8 mouse cellular contexts compared by ENCODE assay signal in genomic region chr14:115041336-115042054, GRCm38 (mm10). TPM values are rescaled to one million over a fixed set of nuclear protein-coding genes. Genes with fewer than 3 reads are reported as not detected.
DNase-seq lines count a peak whose midpoint lies in the region; ATAC-seq lines count a peak whose summit lies in the region.

No protein-coding gene starts in this region.

- intact Hi-C loops in heart, postnatal 36 days (cut with DNase I), result loop anchor here (2.0 to 5.0 kb wide), 2 partner anchors 25 to 189 kb away; no protein-coding TSS in a partner anchor

- ATAC-seq in erythroblast, adult 5-6 weeks (replicated peaks; ENCODE audit: low FRiP score, poor library complexity, severe bottlenecking), result no peak
- peak; percentile 69 for ATAC-seq in embryonic facial prominence, embryonic 15.5 days (ENCODE audit: insufficient number of reproducible peaks, low FRiP score, low TSS enrichment, low read depth)
- peak; percentile 30 for ATAC-seq in midbrain, embryonic 11.5 days (ENCODE audit: low FRiP score)

- peak overlapping the region; percentile 88 for H3K9ac ChIP-seq in embryonic facial prominence, embryonic 15.5 days
- peak overlapping the region; percentile 100 for H3K9ac ChIP-seq in midbrain, embryonic 11.5 days (ENCODE audit: low read length)

- H3K4me2 ChIP-seq in embryonic facial prominence, embryonic 15.5 days (replicated peaks), result peak overlapping the region; percentile 95
- peak overlapping the region; percentile 69 for H3K4me2 ChIP-seq in midbrain, embryonic 11.5 days

- peaks cover 31% of the 10 kb centered on the region for H3K4me1 ChIP-seq in erythroblast, embryonic 14.5 days (ENCODE audit: control insufficient read depth)
- peaks cover 21% of the 10 kb centered on the region for H3K4me1 ChIP-seq in embryonic facial prominence, embryonic 15.5 days
- H3K4me1 ChIP-seq in midbrain, embryonic 11.5 days (ENCODE audit: control insufficient read depth, insufficient read depth, low read length), result peaks cover 23% of the 10 kb centered on the region

- H3K9me3 ChIP-seq in erythroblast, embryonic 14.5 days (ENCODE audit: control insufficient read depth, low read length), result no peaks in the 10 kb centered on the region
- no peaks in the 10 kb centered on the region for H3K9me3 ChIP-seq in embryonic facial prominence, embryonic 15.5 days (replicated peaks)
- no peaks in the 10 kb centered on the region for H3K9me3 ChIP-seq in midbrain, embryonic 11.5 days (ENCODE audit: control insufficient read depth, low read length)

- WGBS in embryonic facial prominence, embryonic 15.5 days, result 1% methylated on average over 77 of the region's 126 CpGs
- under 1% methylated on average over 52 of the region's 126 CpGs for WGBS in midbrain, embryonic 11.5 days

- H3K27ac ChIP-seq in embryonic facial prominence, embryonic 15.5 days (replicated peaks), result peak overlapping the region; percentile 92
- peak overlapping the region; percentile 93 for H3K27ac ChIP-seq in midbrain, embryonic 11.5 days (ENCODE audit: low read depth, low read length)

- peak; percentile 31 for DNase-seq in T-cell, adult 2 months (ENCODE audit: low spot score)
- DNase-seq in heart, postnatal 36 days, result peak; percentile 28 to 49
- DNase-seq in left cerebral cortex, adult 8-10 months (ENCODE audit: low spot score in 2 of 2), result peak; percentile 4 to 11
- DNase-seq in midbrain, embryonic 11.5 days (ENCODE audit: low spot score, missing footprints), result peak; percentile 87
- peak; percentile 41 to 76 for DNase-seq in spleen, postnatal 4 days (ENCODE audit: low spot score in 2 of 2)

- H3K36me3 ChIP-seq in erythroblast, embryonic 14.5 days (ENCODE audit: control insufficient read depth), result peaks cover 39% of the 10 kb centered on the region
- peaks cover 14% of the 10 kb centered on the region for H3K36me3 ChIP-seq in embryonic facial prominence, embryonic 15.5 days
- H3K36me3 ChIP-seq in midbrain, embryonic 11.5 days (ENCODE audit: control insufficient read depth, insufficient read depth, low read length), result peaks cover 15% of the 10 kb centered on the region

- H3K27me3 ChIP-seq in erythroblast, embryonic 14.5 days (ENCODE audit: control insufficient read depth), result peaks cover 12% of the 10 kb centered on the region
- H3K27me3 ChIP-seq in embryonic facial prominence, embryonic 15.5 days, result no peaks in the 10 kb centered on the region
- H3K27me3 ChIP-seq in midbrain, embryonic 11.5 days (ENCODE audit: control insufficient read depth, insufficient read depth, low read length), result peaks cover 2% of the 10 kb centered on the region; the same call in 1 of the 2 replicates

- peak overlapping the region; percentile 80 for H3K4me3 ChIP-seq in erythroblast, embryonic 14.5 days (replicated peaks)
- peak overlapping the region; percentile 81 for H3K4me3 ChIP-seq in embryonic facial prominence, embryonic 15.5 days (replicated peaks)
- H3K4me3 ChIP-seq in midbrain, embryonic 11.5 days (ENCODE audit: low read depth, low read length), result peak overlapping the region; percentile 95

RNA-seq across cellular contexts. Expression of gene Gpc5, which starts 50.5 kb away (rescaled TPM):
- polyA plus RNA-seq in erythroblast, embryonic 14.5 days (2012), result not detected in 2 replicates
- not detected in 2 replicates for total RNA-seq in erythroblast, adult 5-6 weeks (2015; ENCODE audit: low replicate concordance)
- total RNA-seq in erythroblast, adult 5-6 weeks (2017; ENCODE audit: low replicate concordance), result not detected in 2 replicates
- 0.46 and 0.60 TPM in 2 replicates for polyA plus RNA-seq in embryonic facial prominence, embryonic 15.5 days (2015; fragmentation: Nextera tagmentation; extraction: Ambion mirVana)
- not detected for total RNA-seq in heart, postnatal 36 days (2021)
- total RNA-seq in left cerebral cortex, adult 8-10 months (2022), result 10 to 100 TPM; 32.4 to 37.0 (median 36.0) TPM
- polyA plus RNA-seq in midbrain, embryonic 11.5 days (2014; fragmentation: Nextera tagmentation; extraction: Ambion mirVana), result 0.75 and 0.76 TPM in 2 replicates

Comparison
In these comparisons a context has a peak if more than half of its experiments do, and no peak if none do; other contexts are left out.
1. DNase-seq: peak in every context shown above with its lines; median percentile 87 in midbrain, embryonic 11.5 days; 58 in spleen, postnatal 4 days; 38 in heart, postnatal 36 days; 31 in T-cell, adult 2 months; 8 in left cerebral cortex, adult 8-10 months.
2. RNA of gene Gpc5, which starts 50.5 kb away (total RNA-seq): 32.4 to 37.0 TPM in left cerebral cortex, adult 8-10 months; not detected in erythroblast, adult 5-6 weeks and not detected in heart, postnatal 36 days; every median in the first group is over 10 times any median in the second.
3. Peak in every context shown above with its lines, with median percentiles within 50 percentile points of each other: H3K4me3 ChIP-seq.